Mouse (Mus musculus): Measurements from ENCODE around the gene Rcn3.

- TF ChIP-seq POLR2A (IDR thresholded peaks at IDR 0.05; ENCODE audit: borderline replicate concordance, insufficient read depth, low read length) (no peak), CTCF (IDR thresholded peaks at IDR 0.05; ENCODE audit: borderline replicate concordance, insufficient read depth, low read depth, low read length) (no peak)
These were observed 951 bp upstream of the Rcn3 start for GRCm38 (mm10) chr7:45092828-45093515.
